Mouse (Mus musculus) testis, adult 2 months (tissue): Measurements from ENCODE around the gene Pdk1.

ENCODE experiments used
- CTCF ChIP-seq: fragments of 200-500 bp; IDR thresholded peaks from 2 replicates; pipeline ENCODE4 v1.5.1; 2012; ENCODE audit warnings: low read depth, mild to moderate bottlenecking, inconsistent platforms, low read length, moderate library complexity; ENCODE audit not compliant: control insufficient read depth, insufficient read depth, insufficient replicate concordance
- POLR2A ChIP-seq: fragments of 200-500 bp; IDR thresholded peaks from 2 replicates; pipeline ENCODE4 v1.6.1; 2012; ENCODE audit warnings: low read depth, mild to moderate bottlenecking, inconsistent platforms, low read length, moderate library complexity; ENCODE audit not compliant: control insufficient read depth

DNA sequence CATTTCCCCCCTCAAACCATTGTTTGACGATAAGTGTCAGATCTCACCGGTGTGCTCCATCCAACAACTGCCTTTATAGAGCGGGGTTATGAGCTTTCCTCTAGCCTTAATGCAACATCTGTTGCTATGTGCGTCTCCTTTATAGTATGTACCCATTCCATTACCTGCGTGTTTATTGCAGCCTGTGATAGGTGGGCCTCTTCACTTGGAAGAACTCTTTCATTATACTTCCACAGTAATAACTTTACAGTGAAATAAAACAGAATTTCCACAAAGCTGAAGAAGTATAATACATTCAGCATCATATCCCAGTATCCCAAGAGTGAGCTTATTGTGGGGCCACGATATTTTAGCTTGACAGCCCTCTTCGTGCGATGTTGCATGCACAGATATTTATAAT, 37.5 kb upstream of the Pdk1 start:
- TF ChIP-seq CTCF (no peak), POLR2A (no peak)
